Mouse (Mus musculus) cerebellum, adult 11-12 months (tissue): Measurements from ENCODE around the gene Dync1i1.
A peak's percentile ranks its signal among the peaks of the same experiment; 100 is the strongest.

ENCODE experiments used
- DNase-seq: peaks from one replicate; pipeline ENCODE4 v3.0.0; 2022

Dync1i1 gene

DNA sequence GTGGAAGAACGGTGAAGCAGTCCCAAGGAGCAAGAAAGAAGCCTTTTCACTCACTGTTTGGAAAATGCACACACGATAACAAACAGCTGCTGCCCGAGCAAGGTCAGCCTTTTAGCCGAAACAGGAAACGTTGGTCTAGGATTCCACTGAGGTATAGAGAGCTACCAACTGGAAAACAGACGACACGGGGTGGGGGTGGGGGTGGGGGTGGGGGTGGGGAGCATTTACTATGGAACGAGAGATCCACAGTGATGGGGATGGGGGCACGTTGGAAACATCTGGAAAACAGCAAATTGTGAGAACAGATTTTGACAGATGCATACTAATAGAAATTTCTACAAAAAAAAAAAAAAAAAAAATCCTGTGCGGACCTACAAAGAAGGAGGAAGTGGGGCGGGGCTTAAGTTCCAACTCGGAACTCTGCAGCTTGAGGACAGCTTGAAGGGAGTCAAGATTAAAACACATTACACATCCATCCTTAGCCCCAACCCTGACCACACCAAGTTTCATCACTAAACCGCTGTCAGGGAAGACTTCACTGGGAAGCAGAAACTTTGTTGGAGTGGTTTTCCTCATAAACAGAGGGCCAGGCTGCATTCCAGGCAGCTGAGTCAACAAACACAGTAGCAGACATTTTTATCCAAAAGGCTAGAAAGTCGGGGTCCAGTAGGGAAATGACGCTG is 251.9 kb downstream of the Dync1i1 start:
- DNase-seq, result no peak

DNA sequence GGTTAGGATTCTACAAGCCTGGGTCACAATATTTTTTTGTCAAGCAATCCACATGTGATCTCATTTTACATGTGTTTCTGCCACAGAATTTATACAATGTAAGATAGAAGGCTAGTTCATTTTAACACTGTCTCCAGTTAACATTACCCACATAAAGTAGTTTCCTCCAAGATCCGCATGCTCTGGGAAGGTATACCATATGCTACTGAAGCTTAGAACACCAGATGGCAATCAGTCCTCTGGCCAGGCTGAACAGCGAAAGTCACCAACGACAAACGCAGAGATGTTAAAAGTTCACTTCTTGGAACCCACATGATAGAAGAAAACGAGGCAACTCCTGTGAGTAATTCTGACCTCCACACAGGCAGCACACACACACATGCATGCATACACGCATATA is 265.8 kb downstream of the Dync1i1 start:
- no peak for DNase-seq

DNA sequence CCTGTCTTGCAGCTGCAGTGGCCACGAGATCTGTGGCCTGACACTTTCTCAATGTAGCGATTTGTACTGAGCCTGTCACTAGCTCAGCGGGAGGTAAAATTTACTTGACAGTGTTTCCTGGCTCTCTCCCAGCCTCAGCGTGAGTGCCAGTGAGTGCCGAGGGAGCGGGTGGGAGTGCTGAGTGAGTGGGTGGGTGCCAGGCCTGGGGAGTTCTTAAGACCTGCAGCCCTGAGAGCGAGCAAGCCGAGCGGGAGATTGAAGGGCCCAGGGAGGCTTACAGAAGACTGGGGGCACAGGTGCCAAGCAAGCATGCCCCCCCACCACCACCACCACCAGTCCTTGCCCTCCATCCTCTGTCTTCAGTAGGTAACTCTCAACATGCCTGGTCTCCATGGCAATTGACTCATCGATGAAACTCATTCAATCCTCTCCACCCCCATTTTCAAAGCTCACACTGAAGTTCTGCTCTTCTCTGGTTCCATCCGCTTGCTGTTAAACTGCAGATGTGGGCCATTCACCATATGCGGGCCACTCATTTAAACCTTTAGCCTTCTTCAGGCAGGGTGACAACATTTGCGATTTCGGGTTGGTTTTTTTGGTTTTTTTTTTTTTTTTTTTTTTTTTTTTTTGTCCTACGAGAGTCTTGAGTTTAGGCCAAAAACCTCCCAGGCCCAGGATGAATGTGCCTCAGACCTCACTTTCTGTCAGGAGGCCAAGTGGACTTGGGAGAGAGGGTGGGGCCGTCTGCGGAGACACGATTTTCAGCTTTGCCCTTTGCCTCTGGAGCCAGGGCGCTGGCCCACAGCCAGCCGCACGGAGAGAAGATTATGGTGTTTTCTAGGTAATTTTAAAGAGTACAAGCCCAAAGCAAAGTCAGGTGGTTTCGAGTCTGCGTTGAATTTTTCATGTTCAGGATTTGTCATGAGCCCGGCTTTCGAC is 266.6 kb downstream of the Dync1i1 start:
- DNase-seq, result peak; percentile 70

DNA sequence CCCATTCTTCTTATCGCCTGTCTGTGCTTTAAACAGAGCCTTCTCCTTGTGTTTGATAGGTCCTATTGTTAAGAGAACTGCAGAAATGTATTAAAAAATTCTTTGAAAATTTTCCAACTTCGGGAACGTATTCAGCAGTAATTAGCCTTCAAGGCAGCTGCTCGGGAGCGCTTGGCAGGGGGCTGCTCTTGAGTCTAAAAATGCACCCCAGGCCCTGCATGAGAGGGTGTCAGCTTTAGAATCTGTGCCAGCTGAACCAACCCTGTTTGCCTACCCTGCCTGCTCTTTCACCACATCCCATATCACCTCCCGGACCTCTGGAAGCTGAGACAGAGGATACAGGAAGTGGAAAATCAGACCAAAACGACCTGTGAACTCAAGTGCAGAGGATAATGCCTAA is 267.6 kb downstream of the Dync1i1 start:
- peak; percentile 25 for DNase-seq

DNA sequence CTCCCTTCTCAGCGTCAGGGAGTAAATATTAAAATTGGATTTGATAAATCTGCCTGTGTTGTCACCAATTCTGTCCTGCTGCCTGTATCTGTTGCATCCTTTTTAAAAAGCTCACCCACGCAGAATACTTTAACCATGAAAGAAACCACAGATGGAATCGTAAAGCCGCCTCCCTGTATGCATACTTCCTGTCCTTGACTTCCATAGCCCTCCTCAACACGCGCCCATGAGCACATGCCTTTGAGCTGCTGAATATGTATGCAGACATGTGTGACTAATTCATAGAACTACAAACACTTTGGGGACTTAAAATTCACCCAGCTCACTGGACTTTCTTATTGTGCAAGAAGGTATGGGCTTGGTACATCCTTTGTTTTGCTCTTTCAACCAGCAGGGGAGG is 272.1 kb downstream of the Dync1i1 start:
- DNase-seq, result no peak

- peak; percentile 77 for DNase-seq
Observed at GRCm38 (mm10) chr6:6002061-6002460, 276.6 kb downstream of the Dync1i1 start.

DNA sequence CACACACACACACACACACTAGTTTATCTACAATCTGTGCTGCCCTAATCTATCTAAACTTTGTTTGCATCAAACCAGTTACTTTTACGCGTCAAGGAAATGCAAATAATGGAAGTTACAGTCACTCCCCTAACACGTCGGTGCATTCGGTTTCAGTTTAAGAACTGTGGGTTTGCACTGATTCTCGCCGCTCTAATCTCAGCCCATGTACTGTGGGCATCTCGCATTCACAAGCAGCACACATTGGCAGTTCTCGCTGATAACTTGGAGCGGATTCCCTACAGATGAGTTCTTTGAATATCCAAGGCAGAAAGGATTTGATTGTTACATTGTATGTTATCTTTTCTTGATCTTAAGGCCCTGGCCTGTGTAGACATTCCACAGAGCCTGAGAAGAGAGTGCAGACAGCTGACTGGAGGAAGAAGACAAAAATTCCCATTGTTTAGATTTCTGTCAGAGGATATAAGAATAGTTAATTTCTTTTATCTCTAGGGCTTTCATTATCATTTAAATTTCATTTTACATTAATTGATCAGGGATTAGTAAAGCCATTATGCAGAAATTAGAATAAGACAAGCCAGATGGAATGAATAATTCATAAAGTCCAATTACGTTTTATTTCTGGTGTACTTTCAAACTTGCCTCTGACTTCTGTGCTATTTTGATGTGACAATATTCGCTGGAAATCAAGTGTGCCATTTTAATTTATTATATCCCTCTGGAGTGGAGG is 279.5 kb downstream of the Dync1i1 start:
- DNase-seq, result no peak

GRCm38 (mm10) chr6:6005762-6006431 is 280.5 kb downstream of the Dync1i1 start:
- peak; percentile 66 for DNase-seq

GRCm38 (mm10) chr6:6011364-6011763 is 285.9 kb downstream of the Dync1i1 start:
- DNase-seq, result no peak

GRCm38 (mm10) chr6:6015616-6016015 is 290.2 kb downstream of the Dync1i1 start:
- no peak for DNase-seq

GRCm38 (mm10) chr6:6016931-6017330 is 291.5 kb downstream of the Dync1i1 start:
- no peak for DNase-seq

DNA sequence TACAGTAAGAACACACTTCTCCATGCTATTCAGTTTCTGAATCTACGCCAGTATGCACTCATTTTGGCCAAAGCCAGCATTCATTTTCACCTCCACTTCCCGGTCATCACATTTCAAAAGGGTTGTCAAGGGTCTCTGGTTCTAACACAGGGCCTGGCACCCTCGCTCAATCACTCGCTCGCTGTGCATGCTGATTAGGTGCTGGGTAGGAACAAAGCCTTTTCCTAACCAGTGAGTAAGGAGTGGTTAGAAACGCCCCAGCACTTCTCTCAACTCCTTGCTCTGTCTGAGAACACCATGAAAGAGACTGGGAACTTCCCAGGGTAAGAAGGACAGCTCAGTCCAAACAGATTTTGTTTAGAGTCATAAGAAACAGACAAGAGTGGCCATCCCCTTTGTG is 298.5 kb downstream of the Dync1i1 start:
- no peak for DNase-seq

DNA sequence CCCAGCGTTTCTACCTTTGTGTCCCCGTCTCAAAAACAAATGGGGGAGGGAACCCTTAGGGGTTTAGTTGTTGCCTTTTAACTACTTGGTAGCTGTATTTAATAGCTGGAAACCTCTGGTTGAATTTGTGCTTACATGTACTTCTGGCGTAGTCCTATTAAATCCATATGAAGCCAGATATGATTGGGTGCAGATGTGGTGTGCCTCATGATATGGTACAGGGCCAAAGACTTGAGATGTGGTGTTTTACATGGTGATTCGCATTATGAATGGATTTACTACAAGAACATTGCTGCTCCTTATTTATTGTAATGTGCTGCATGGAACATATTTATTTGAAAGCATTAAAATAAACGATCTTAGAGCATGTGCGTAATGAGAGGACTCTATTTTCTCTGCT is 302.2 kb downstream of the Dync1i1 start:
- DNase-seq, result no peak

DNA sequence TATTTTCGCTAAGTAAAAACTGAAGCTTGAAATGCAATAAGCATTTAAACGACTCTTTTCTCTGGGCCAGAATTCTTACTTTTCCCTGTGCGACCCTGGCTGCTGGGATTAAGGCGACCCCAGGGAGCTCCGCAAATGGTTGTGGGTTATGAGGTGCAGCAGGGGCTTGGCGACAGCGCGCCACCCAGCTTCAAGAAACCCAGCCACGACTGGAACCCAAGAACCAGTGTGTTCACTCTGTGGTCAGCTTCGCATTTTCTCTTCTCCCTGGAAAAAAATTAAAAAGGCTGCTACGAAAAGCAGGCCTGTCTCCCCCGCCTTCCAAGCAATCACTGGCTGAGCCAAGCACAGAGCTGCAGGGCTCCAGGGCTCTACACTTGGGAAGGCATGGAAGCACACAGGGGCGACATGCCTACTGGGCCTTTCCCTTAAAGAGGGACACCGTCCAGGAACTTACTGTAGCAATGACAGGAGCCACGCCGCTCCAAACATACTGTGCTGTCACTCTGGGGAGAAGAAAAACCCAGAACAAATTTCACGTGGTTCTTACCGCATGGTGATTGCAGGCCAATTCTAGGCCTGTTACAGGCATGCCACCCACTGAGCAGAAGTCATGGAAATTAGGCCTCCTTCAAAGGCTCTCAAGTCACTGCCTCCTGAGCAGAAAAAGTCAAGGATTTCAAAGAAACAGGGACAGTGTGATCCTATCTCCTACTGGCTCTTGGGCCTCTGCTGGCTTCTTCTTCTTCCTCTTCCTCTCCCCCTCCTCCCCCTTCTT is 313.5 kb downstream of the Dync1i1 start:
- no peak for DNase-seq

GRCm38 (mm10) chr6:6046729-6047424 is 321.4 kb downstream of the Dync1i1 start:
- no peak for DNase-seq

- DNase-seq, result no peak
Observed at GRCm38 (mm10) chr6:6052696-6053095, 327.3 kb downstream of the Dync1i1 start.

DNA sequence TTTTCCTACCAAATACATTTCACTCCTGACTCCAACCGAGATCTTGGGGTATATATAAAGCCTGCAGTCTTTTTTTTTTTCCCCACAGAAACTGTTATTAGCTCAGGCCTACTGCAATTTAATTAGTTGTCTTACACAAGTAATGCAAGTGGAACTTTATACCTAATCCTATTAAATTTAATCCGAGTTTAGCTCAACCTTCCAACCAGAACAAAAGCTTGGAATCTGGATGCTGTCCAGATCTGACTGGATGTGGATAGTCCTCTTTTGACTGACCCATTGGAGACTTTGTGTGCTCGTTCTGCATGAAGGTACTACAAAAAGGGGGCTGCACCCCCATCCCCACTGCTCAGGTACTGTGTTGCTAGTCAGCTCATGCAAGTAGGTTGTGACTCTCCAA is 328.5 kb downstream of the Dync1i1 start:
- no peak for DNase-seq

GRCm38 (mm10) chr6:6058548-6058947 is 333.1 kb downstream of the Dync1i1 start:
- no peak for DNase-seq

GRCm38 (mm10) chr6:6067201-6067600 is 341.8 kb downstream of the Dync1i1 start:
- DNase-seq, result no peak

GRCm38 (mm10) chr6:6070015-6070414 is 344.6 kb downstream of the Dync1i1 start:
- no peak for DNase-seq

DNA sequence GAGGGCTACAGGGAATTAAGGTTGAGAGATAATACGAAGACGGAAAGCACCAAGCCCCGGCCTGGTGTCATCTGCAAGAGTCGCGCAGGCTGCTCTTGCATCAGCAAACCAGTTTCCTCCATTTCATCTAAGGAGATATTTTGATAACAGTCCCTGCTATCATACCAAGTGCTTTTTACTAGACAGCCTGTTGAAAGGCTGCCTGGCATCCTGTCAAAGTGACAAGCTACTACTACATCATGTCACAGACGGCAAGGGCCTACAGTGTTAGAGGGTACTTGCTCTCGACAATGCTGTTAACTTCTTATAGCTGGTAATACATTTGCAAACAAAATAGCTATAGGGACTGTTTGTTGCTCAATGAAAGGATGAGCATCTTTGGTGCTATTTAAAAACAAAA is 345.6 kb downstream of the Dync1i1 start:
- no peak for DNase-seq
